Mouse (Mus musculus): ENCODE data around the gene Lmcd1. TPM values are rescaled to one million over a fixed set of nuclear protein-coding genes. Genes with fewer than 3 reads are reported as not detected.
"Not testable (repeated sequence)": the region's sequence is repeated elsewhere in the genome, so short reads cannot be mapped to it uniquely, and the experiment has no call there.

The Lmcd1 gene
- 49.9 and 54.5 TPM in 2 replicates for polyA plus RNA-seq (2015; fragmentation: Nextera tagmentation; extraction: Ambion mirVana)

- Histone ChIP-seq H3K9me3 (replicated peaks) (no peaks in the 10 kb centered on the region), H3K4me2 (peak within 1 kb of the TSS; percentile 84), H3K27me3 (no peaks in the 10 kb centered on the region), H3K4me3 (peak within 1 kb of the TSS; percentile 59), H3K4me1 (replicated peaks) (peaks cover 53% of the 10 kb centered on the region), H3K36me3 (no peaks in the 10 kb centered on the region), H3K9ac (peak within 1 kb of the TSS; percentile 66), H3K27ac (peak within 1 kb of the TSS; percentile 97)
- ATAC-seq (replicated peaks; ENCODE audit: insufficient number of reproducible peaks, insufficient read depth, low FRiP score, low read depth): peak; percentile 95
- 2% methylated on average over 21 of the region's 21 CpGs for whole genome bisulfite sequencing
Measured at GRCm38 (mm10) chr6:112273501-112274205, at the start of gene Lmcd1. Gene Lmcd1, plus strand, starts transcription at chr6:112273758.

- Histone ChIP-seq H3K27me3 (no peaks in the 10 kb centered on the region), H3K9ac (no peak overlapping the region), H3K9me3 (replicated peaks) (no peaks in the 10 kb centered on the region), H3K27ac (no peak overlapping the region), H3K4me1 (replicated peaks) (no peaks in the 10 kb centered on the region), H3K36me3 (no peaks in the 10 kb centered on the region), H3K4me3 (no peak overlapping the region), H3K4me2 (no peak overlapping the region)
- ATAC-seq (replicated peaks; ENCODE audit: insufficient number of reproducible peaks, insufficient read depth, low FRiP score, low read depth): no peak
- 56% methylated on average over 13 of the region's 13 CpGs for WGBS
Measured at GRCm38 (mm10) chr6:112223877-112224632, 49.5 kb upstream of the Lmcd1 start.

GRCm38 (mm10) chr6:112236775-112237174, 36.8 kb upstream of the Lmcd1 start:
- Histone ChIP-seq H3K36me3 (no peaks in the 10 kb centered on the region), H3K4me1 (replicated peaks) (no peaks in the 10 kb centered on the region), H3K9me3 (replicated peaks) (no peaks in the 10 kb centered on the region), H3K4me3 (no peak overlapping the region), H3K9ac (no peak overlapping the region), H3K27ac (no peak overlapping the region), H3K4me2 (no peak overlapping the region), H3K27me3 (no peaks in the 10 kb centered on the region)
- ATAC-seq (replicated peaks; ENCODE audit: insufficient number of reproducible peaks, insufficient read depth, low FRiP score, low read depth): no peak
- WGBS: 83% methylated on average over 1 of the region's 1 CpGs

- Histone ChIP-seq H3K36me3 (no peaks in the 10 kb centered on the region), H3K9ac (no peak overlapping the region), H3K9me3 (replicated peaks) (no peaks in the 10 kb centered on the region), H3K4me2 (no peak overlapping the region), H3K27ac (no peak overlapping the region), H3K4me1 (replicated peaks) (peaks cover 15% of the 10 kb centered on the region), H3K27me3 (no peaks in the 10 kb centered on the region), H3K4me3 (no peak overlapping the region)
- WGBS: 66% methylated on average over 2 of the region's 2 CpGs
- ATAC-seq (replicated peaks; ENCODE audit: insufficient number of reproducible peaks, insufficient read depth, low FRiP score, low read depth): no peak
Measured at GRCm38 (mm10) chr6:112242216-112242615, 31.3 kb upstream of the Lmcd1 start.

- ATAC-seq (replicated peaks; ENCODE audit: insufficient number of reproducible peaks, insufficient read depth, low FRiP score, low read depth): peak; percentile 79
- no peaks in the 10 kb centered on the region for H3K9me3 ChIP-seq (replicated peaks)
- H3K4me3 ChIP-seq: no peak overlapping the region
- H3K9ac ChIP-seq: no peak overlapping the region
- peak overlapping the region; percentile 8; the same call in 1 of the 2 replicates for H3K4me2 ChIP-seq
- H3K4me1 ChIP-seq (replicated peaks): peaks cover 15% of the 10 kb centered on the region
- H3K27me3 ChIP-seq: no peaks in the 10 kb centered on the region
- 22% methylated on average over 4 of the region's 4 CpGs for WGBS
- H3K27ac ChIP-seq: peak overlapping the region; percentile 69
- H3K36me3 ChIP-seq: no peaks in the 10 kb centered on the region
Measured at GRCm38 (mm10) chr6:112245639-112246038, 27.9 kb upstream of the Lmcd1 start.

- Histone ChIP-seq H3K27me3 (no peaks in the 10 kb centered on the region), H3K27ac (no peak overlapping the region), H3K9ac (no peak overlapping the region), H3K4me1 (replicated peaks) (peaks cover 15% of the 10 kb centered on the region), H3K9me3 (replicated peaks) (no peaks in the 10 kb centered on the region), H3K36me3 (no peaks in the 10 kb centered on the region), H3K4me2 (no peak overlapping the region), H3K4me3 (no peak overlapping the region)
- WGBS: 74% methylated on average over 1 of the region's 1 CpGs
- ATAC-seq (replicated peaks; ENCODE audit: insufficient number of reproducible peaks, insufficient read depth, low FRiP score, low read depth): no peak
Measured at GRCm38 (mm10) chr6:112246636-112247035, 26.9 kb upstream of the Lmcd1 start.

GRCm38 (mm10) chr6:112253943-112254342, 19.6 kb upstream of the Lmcd1 start:
- not testable (repeated sequence) for H3K4me2 ChIP-seq; H3K27me3 ChIP-seq; ATAC-seq (replicated peaks; ENCODE audit: insufficient number of reproducible peaks, insufficient read depth, low FRiP score, low read depth); H3K9me3 ChIP-seq (replicated peaks); H3K9ac ChIP-seq; H3K27ac ChIP-seq; H3K36me3 ChIP-seq; H3K4me3 ChIP-seq
- H3K4me1 ChIP-seq (replicated peaks): peaks cover 19% of the 10 kb centered on the region
- WGBS: 90% methylated on average over 3 of the region's 3 CpGs

- H3K9ac ChIP-seq: no peak overlapping the region
- no peak for ATAC-seq (replicated peaks; ENCODE audit: insufficient number of reproducible peaks, insufficient read depth, low FRiP score, low read depth)
- no peaks in the 10 kb centered on the region for H3K27me3 ChIP-seq
- peaks cover 19% of the 10 kb centered on the region for H3K4me1 ChIP-seq (replicated peaks)
- H3K4me3 ChIP-seq: no peak overlapping the region
- H3K9me3 ChIP-seq (replicated peaks): no peaks in the 10 kb centered on the region
- no peaks in the 10 kb centered on the region for H3K36me3 ChIP-seq
- H3K27ac ChIP-seq: no peak overlapping the region
- 78% methylated on average over 2 of the region's 2 CpGs for WGBS
- no peak overlapping the region for H3K4me2 ChIP-seq
Measured at GRCm38 (mm10) chr6:112254967-112255366, 18.6 kb upstream of the Lmcd1 start.

GRCm38 (mm10) chr6:112255388-112256225, 18.0 kb upstream of the Lmcd1 start:
- Histone ChIP-seq H3K27ac (peak overlapping the region; percentile 57), H3K4me2 (no peak overlapping the region), H3K36me3 (no peaks in the 10 kb centered on the region), H3K27me3 (no peaks in the 10 kb centered on the region), H3K9ac (no peak overlapping the region), H3K4me3 (no peak overlapping the region), H3K4me1 (replicated peaks) (peaks cover 19% of the 10 kb centered on the region), H3K9me3 (replicated peaks) (no peaks in the 10 kb centered on the region)
- ATAC-seq (replicated peaks; ENCODE audit: insufficient number of reproducible peaks, insufficient read depth, low FRiP score, low read depth): 0 out of 2 replicates have a peak, but pooled peaks have one; percentile 27
- WGBS: 59% methylated on average over 11 of the region's 11 CpGs

- ATAC-seq (replicated peaks; ENCODE audit: insufficient number of reproducible peaks, insufficient read depth, low FRiP score, low read depth): 0 out of 2 replicates have a peak, but pooled peaks have one; percentile 27
- peak overlapping the region; percentile 57; the same call in 1 of the 2 replicates for H3K27ac ChIP-seq
Measured at GRCm38 (mm10) chr6:112256599-112256998, 17.0 kb upstream of the Lmcd1 start.

GRCm38 (mm10) chr6:112261089-112261488, 12.5 kb upstream of the Lmcd1 start:
- H3K4me3 ChIP-seq: no peak overlapping the region
- H3K27me3 ChIP-seq: no peaks in the 10 kb centered on the region
- no peaks in the 10 kb centered on the region for H3K36me3 ChIP-seq
- H3K9me3 ChIP-seq (replicated peaks): no peaks in the 10 kb centered on the region
- no peak overlapping the region for H3K9ac ChIP-seq
- no peak overlapping the region for H3K27ac ChIP-seq
- no peak overlapping the region for H3K4me2 ChIP-seq
- ATAC-seq (replicated peaks; ENCODE audit: insufficient number of reproducible peaks, insufficient read depth, low FRiP score, low read depth): no peak
- peaks cover 12% of the 10 kb centered on the region for H3K4me1 ChIP-seq (replicated peaks)

More at GRCm38 (mm10) chr6:112256599-112256998, 17.0 kb upstream of the Lmcd1 start:
- peaks cover 19% of the 10 kb centered on the region for H3K4me1 ChIP-seq (replicated peaks)
- H3K4me2 ChIP-seq: no peak overlapping the region
- H3K27me3 ChIP-seq: no peaks in the 10 kb centered on the region
- H3K9ac ChIP-seq: no peak overlapping the region
- no peaks in the 10 kb centered on the region for H3K9me3 ChIP-seq (replicated peaks)
- H3K36me3 ChIP-seq: no peaks in the 10 kb centered on the region
- 58% methylated on average over 6 of the region's 6 CpGs for WGBS
- H3K4me3 ChIP-seq: no peak overlapping the region

All from heart, embryonic 15.5 days (tissue).